Mouse (Mus musculus): ENCODE results near the gene Hhip. TPM values are rescaled to one million over a fixed set of nuclear protein-coding genes. Genes with fewer than 3 reads are reported as not detected.
A peak's percentile ranks its signal among the peaks of the same experiment; 100 is the strongest.

Gene Hhip
- polyA plus RNA-seq (2015; fragmentation: Nextera tagmentation; extraction: Ambion mirVana), result 5.1 and 7.2 TPM in 2 replicates

GRCm38 (mm10) chr8:80057198-80058174 lies at the start of gene Hhip:
Hhip (minus strand) TSS chr8:80058006.
- Histone ChIP-seq H3K9ac (replicated peaks) (peak within 1 kb of the TSS; percentile 52), H3K27me3 (replicated peaks) (peaks cover 20% of the 10 kb centered on the region), H3K4me3 (replicated peaks) (peak within 1 kb of the TSS; percentile 59), H3K36me3 (no peaks in the 10 kb centered on the region), H3K9me3 (replicated peaks) (no peaks in the 10 kb centered on the region), H3K27ac (replicated peaks) (no peak within 1 kb of the TSS), H3K4me1 (peaks cover 34% of the 10 kb centered on the region), H3K4me2 (peak within 1 kb of the TSS; percentile 98)
- WGBS, result under 1% methylated on average over 43 of the region's 56 CpGs
- ATAC-seq (ENCODE audit: low FRiP score), result peak; percentile 81

- H3K9ac ChIP-seq (replicated peaks), result no peak overlapping the region
- H3K36me3 ChIP-seq, result no peaks in the 10 kb centered on the region
- H3K27me3 ChIP-seq (replicated peaks), result no peaks in the 10 kb centered on the region
- ATAC-seq (ENCODE audit: low FRiP score), result no peak
- H3K4me1 ChIP-seq, result no peaks in the 10 kb centered on the region
- 88% methylated on average over 2 of the region's 2 CpGs for WGBS
- H3K27ac ChIP-seq (replicated peaks), result no peak overlapping the region
- no peak overlapping the region for H3K4me3 ChIP-seq (replicated peaks)
- H3K9me3 ChIP-seq (replicated peaks), result no peaks in the 10 kb centered on the region
- H3K4me2 ChIP-seq, result no peak overlapping the region
Observed at GRCm38 (mm10) chr8:80087021-80087420, 29.2 kb upstream of the Hhip start.

DNA sequence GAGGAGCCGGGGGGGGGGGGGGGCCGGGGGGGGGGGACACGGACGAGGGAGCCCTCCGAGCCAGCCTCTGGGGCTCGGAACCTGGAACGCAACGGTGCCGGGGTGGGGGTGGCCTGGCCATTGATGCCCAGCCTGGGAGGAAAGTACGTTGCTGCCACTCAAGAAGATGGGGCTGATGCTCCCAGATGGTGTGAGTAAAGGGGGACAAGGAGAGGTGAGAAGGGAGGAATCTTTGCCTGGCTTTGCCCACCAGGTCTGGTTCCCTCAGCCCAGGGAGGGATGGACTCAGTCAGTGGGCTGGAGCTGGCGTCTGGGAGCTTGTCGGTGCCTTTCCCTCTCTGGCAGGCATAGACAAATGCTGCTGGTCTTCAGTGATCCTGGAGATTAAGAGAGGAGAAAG lies 387 bp upstream of the Hhip start:
- H3K9me3 ChIP-seq (replicated peaks), result no peaks in the 10 kb centered on the region
- no peak overlapping the region for H3K27ac ChIP-seq (replicated peaks)
- peak overlapping the region; percentile 59 for H3K4me3 ChIP-seq (replicated peaks)
- H3K27me3 ChIP-seq (replicated peaks), result peaks cover 19% of the 10 kb centered on the region
- H3K9ac ChIP-seq (replicated peaks), result peak overlapping the region; percentile 52
- ATAC-seq (ENCODE audit: low FRiP score), result peak; percentile 48
- WGBS, result 2% methylated on average over 8 of the region's 12 CpGs
- H3K4me2 ChIP-seq, result peak overlapping the region; percentile 98
- H3K4me1 ChIP-seq, result peaks cover 34% of the 10 kb centered on the region
- no peaks in the 10 kb centered on the region for H3K36me3 ChIP-seq

GRCm38 (mm10) chr8:80056331-80057070 lies 1.3 kb downstream of the Hhip start:
- H3K27me3 ChIP-seq (replicated peaks), result peaks cover 22% of the 10 kb centered on the region
- no peaks in the 10 kb centered on the region for H3K36me3 ChIP-seq
- H3K4me2 ChIP-seq, result peak overlapping the region; percentile 98
- peaks cover 34% of the 10 kb centered on the region for H3K4me1 ChIP-seq
- 4% methylated on average over 13 of the region's 13 CpGs for WGBS
- peak overlapping the region; percentile 59 for H3K4me3 ChIP-seq (replicated peaks)
- 0 out of 2 replicates have a peak overlapping the region, but pooled peaks have one; percentile 52 for H3K9ac ChIP-seq (replicated peaks)
- no peaks in the 10 kb centered on the region for H3K9me3 ChIP-seq (replicated peaks)
- no peak overlapping the region for H3K27ac ChIP-seq (replicated peaks)
- ATAC-seq (ENCODE audit: low FRiP score), result no peak

DNA sequence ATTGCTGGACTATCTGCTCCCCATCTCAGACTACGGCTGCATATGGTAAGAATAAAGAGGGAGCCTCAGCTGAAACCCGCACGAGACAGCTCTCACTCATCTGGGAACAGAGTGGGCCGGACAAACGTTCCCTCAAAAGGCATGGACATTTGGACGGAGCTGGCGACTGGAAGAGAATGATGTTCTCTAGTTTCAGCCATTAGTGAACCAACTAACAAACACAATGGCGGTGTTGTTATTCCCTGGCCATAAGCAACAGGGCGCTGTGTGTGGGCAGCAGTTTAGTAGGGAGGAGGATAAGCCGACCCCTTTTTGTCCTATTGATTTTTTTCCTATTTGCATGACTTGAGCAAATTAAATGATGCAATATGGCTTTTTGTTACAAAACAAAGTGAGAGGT lies 2.0 kb downstream of the Hhip start:
- Histone ChIP-seq H3K36me3 (no peaks in the 10 kb centered on the region), H3K4me3 (replicated peaks) (peak overlapping the region; percentile 59), H3K27me3 (replicated peaks) (peaks cover 25% of the 10 kb centered on the region), H3K4me2 (peak overlapping the region; percentile 98), H3K9me3 (replicated peaks) (no peaks in the 10 kb centered on the region), H3K4me1 (peaks cover 34% of the 10 kb centered on the region), H3K9ac (replicated peaks) (peak overlapping the region; percentile 14; the same call in 1 of the 2 replicates), H3K27ac (replicated peaks) (no peak overlapping the region)
- 4% methylated on average over 10 of the region's 10 CpGs for WGBS
- no peak for ATAC-seq (ENCODE audit: low FRiP score)

GRCm38 (mm10) chr8:80055094-80055493 lies 2.7 kb downstream of the Hhip start:
- H3K36me3 ChIP-seq, result no peaks in the 10 kb centered on the region
- no peak for ATAC-seq (ENCODE audit: low FRiP score)
- H3K4me3 ChIP-seq (replicated peaks), result peak overlapping the region; percentile 59
- H3K4me2 ChIP-seq, result peak overlapping the region; percentile 98
- peaks cover 34% of the 10 kb centered on the region for H3K4me1 ChIP-seq
- H3K9me3 ChIP-seq (replicated peaks), result no peaks in the 10 kb centered on the region
- H3K9ac ChIP-seq (replicated peaks), result no peak overlapping the region
- peaks cover 22% of the 10 kb centered on the region for H3K27me3 ChIP-seq (replicated peaks)
- no peak overlapping the region for H3K27ac ChIP-seq (replicated peaks)
- 39% methylated on average over 6 of the region's 6 CpGs for WGBS

DNA sequence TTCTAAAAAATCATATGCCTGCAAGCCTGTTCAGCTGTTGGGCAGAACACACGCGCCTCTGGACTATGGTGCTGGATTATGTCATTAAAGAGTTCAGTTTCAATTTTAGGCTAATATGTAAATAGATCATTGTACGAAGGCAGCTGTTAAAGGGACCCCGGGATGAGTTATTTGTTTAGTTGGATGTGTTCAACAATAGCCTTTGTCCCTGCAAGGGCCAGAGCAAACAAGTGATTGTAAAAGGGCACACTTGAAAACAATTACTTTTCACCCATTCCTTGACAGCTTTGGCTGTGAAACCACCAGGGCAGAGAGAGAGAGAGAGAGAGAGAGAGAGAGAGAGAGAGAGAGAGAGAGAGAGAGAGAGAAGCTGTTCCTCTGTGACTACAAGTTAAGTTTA lies 3.6 kb downstream of the Hhip start:
- Histone ChIP-seq H3K27me3 (replicated peaks) (peaks cover 19% of the 10 kb centered on the region), H3K27ac (replicated peaks) (no peak overlapping the region), H3K4me1 (peaks cover 34% of the 10 kb centered on the region), H3K4me2 (no peak overlapping the region), H3K9me3 (replicated peaks) (no peaks in the 10 kb centered on the region), H3K4me3 (replicated peaks) (no peak overlapping the region), H3K9ac (replicated peaks) (no peak overlapping the region), H3K36me3 (no peaks in the 10 kb centered on the region)
- ATAC-seq (ENCODE audit: low FRiP score), result no peak
- WGBS, result 10% methylated on average over 4 of the region's 4 CpGs

DNA sequence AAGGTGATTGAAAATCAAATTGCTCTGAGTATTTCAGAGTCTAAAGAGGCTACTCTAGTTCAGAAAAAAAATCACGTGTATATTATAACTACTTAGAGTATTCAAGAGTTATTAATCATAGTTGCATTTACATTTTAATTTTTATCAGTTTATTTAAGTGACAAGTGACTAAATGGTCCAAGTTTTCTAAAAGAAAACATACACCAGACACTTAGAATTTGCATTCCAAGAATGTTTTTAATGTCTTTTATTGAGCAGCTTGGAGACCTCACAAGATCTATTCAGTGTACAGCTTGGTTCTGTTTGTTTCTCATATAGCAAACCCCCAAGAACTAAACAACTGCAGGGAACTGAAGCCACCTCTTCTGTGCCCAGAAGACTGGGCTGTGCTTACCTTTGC lies 5.0 kb downstream of the Hhip start:
- H3K27me3 ChIP-seq (replicated peaks), result peaks cover 19% of the 10 kb centered on the region
- no peak for ATAC-seq (ENCODE audit: low FRiP score)
- WGBS, result 80% methylated on average over 1 of the region's 1 CpGs

GRCm38 (mm10) chr8:80051494-80051893 lies 6.3 kb downstream of the Hhip start:
- Histone ChIP-seq H3K4me2 (no peak overlapping the region), H3K27ac (replicated peaks) (no peak overlapping the region), H3K4me3 (replicated peaks) (no peak overlapping the region), H3K4me1 (peaks cover 16% of the 10 kb centered on the region), H3K9me3 (replicated peaks) (no peaks in the 10 kb centered on the region), H3K9ac (replicated peaks) (no peak overlapping the region), H3K27me3 (replicated peaks) (peaks cover 16% of the 10 kb centered on the region), H3K36me3 (no peaks in the 10 kb centered on the region)
- ATAC-seq (ENCODE audit: low FRiP score), result no peak
- 57% methylated on average over 5 of the region's 5 CpGs for WGBS

More for the DNA sequence above, 5.0 kb downstream of the Hhip start:
- H3K4me3 ChIP-seq (replicated peaks), result no peak overlapping the region
- H3K9me3 ChIP-seq (replicated peaks), result no peaks in the 10 kb centered on the region
- no peaks in the 10 kb centered on the region for H3K36me3 ChIP-seq
- H3K4me1 ChIP-seq, result peaks cover 29% of the 10 kb centered on the region
- no peak overlapping the region for H3K4me2 ChIP-seq
- no peak overlapping the region for H3K27ac ChIP-seq (replicated peaks)
- no peak overlapping the region for H3K9ac ChIP-seq (replicated peaks)

DNA sequence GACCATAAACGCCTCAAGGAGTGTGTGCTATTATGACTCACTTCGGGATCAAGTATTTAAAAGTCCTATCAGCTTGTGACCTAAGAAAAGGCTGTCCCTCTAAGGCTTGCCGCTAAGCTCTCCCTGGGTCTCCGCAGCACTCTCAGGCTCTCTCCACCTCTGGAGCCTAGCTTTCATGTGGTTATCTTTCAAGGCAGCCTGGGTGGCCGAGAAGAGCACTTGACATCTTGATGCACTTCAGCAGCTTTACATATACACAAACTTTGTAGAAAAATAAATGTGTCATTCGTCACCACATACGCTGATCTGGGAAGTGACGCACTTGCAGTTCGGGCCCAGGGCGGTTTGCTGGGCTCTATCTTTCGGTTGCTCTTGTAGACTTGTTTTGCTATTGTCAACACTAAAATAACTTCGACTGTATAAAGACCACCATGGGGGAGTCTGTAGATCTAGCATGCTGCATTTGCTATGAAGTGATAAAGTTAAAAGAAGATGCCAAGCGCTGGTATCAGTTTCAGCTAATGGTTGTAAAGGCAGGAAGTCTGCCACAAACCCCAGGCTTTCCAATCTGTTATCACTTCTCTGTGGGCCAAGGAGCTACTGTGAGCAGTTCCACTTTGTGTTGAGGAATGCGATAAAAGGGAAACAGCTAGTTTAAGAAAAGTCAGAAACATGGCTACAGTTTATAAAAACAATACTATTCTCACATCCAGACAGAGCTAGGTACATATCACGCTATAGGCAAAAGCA lies 8.4 kb downstream of the Hhip start:
- H3K4me2 ChIP-seq, result no peak overlapping the region
- H3K4me3 ChIP-seq (replicated peaks), result no peak overlapping the region
- ATAC-seq (ENCODE audit: low FRiP score), result no peak
- 77% methylated on average over 15 of the region's 15 CpGs for WGBS
- H3K9ac ChIP-seq (replicated peaks), result no peak overlapping the region
- no peaks in the 10 kb centered on the region for H3K4me1 ChIP-seq
- no peaks in the 10 kb centered on the region for H3K9me3 ChIP-seq (replicated peaks)
- no peak overlapping the region for H3K27ac ChIP-seq (replicated peaks)
- H3K36me3 ChIP-seq, result no peaks in the 10 kb centered on the region
- peaks cover 12% of the 10 kb centered on the region for H3K27me3 ChIP-seq (replicated peaks)

DNA sequence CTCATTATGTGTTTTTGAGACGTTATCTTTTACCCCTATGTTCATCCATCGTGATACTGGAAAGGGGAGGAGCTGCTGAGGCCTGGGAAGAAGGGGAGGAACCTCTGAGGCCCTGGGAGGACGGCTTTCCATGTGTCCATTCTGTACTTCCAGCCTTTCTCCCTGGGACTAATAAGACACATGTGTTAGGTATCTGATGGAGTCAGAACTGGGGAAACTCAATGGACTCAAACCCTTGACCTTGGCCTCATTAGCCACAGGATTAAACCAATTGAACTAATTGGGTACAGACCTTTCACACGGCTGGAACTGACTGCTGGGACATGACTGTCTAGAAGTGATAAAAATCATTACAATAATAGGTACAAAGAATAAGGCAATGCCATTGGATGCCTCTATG lies 9.6 kb downstream of the Hhip start:
- Histone ChIP-seq H3K36me3 (no peaks in the 10 kb centered on the region), H3K9ac (replicated peaks) (no peak overlapping the region), H3K9me3 (replicated peaks) (no peaks in the 10 kb centered on the region), H3K27me3 (replicated peaks) (peaks cover 9% of the 10 kb centered on the region), H3K4me3 (replicated peaks) (no peak overlapping the region), H3K27ac (replicated peaks) (no peak overlapping the region), H3K4me1 (no peaks in the 10 kb centered on the region), H3K4me2 (no peak overlapping the region)
- ATAC-seq (ENCODE audit: low FRiP score), result no peak
- WGBS, result 62% methylated on average over 4 of the region's 4 CpGs
